Mouse (Mus musculus) embryonic facial prominence, embryonic 14.5 days (tissue): Measurements from ENCODE around the gene Spdya. TPM values are rescaled to one million over a fixed set of nuclear protein-coding genes. Genes with fewer than 3 reads are reported as not detected.

Experiments used
- ATAC-seq: fragments of 200-750 bp; cut with Nextera tagmentation; 2 replicates; pipeline ENCODE4 v1.8.0; 2017; ENCODE audit warnings: low read depth, moderate number of reproducible peaks, moderate TSS enrichment
- DNase-seq: peaks from one replicate; pipeline ENCODE4 v3.0.0-alpha.2; 2015; ENCODE audit warnings: low spot score
- H3K27ac ChIP-seq: fragments of 300-500 bp; sonication (generic); replicated peaks from 2 replicates; pipeline ENCODE4 v1.5.1; 2014; ENCODE audit warnings: low read depth, mild to moderate bottlenecking, low read length, moderate library complexity
- H3K27me3 ChIP-seq: fragments of 300-500 bp; sonication (generic); replicated peaks from 2 replicates; pipeline ENCODE4 v1.6.1; 2014; ENCODE audit warnings: low read length; ENCODE audit not compliant: control insufficient read depth, insufficient read depth
- H3K36me3 ChIP-seq: fragments of 300-500 bp; sonication (generic); 2 replicates; pipeline ENCODE4 v1.6.1; 2014; ENCODE audit warnings: low read length, mixed read lengths; ENCODE audit not compliant: control insufficient read depth, insufficient read depth
- H3K4me1 ChIP-seq: fragments of 300-500 bp; sonication (generic); 2 replicates; pipeline ENCODE4 v1.6.1; 2014; ENCODE audit warnings: antibody characterized with exemption, low read length; ENCODE audit not compliant: control insufficient read depth, insufficient read depth
- H3K4me2 ChIP-seq: fragments of 300-500 bp; sonication (generic); 2 replicates; pipeline ENCODE4 v1.6.1; 2014; ENCODE audit warnings: low read depth, mild to moderate bottlenecking, low read length, moderate library complexity, mixed read lengths
- H3K4me3 ChIP-seq: fragments of 300-500 bp; sonication (generic); 2 replicates; pipeline ENCODE4 v1.5.1; 2014; ENCODE audit warnings: low read depth, mild to moderate bottlenecking, low read length
- H3K9ac ChIP-seq: fragments of 300-500 bp; sonication (generic); 2 replicates; pipeline ENCODE4 v1.6.1; 2014; ENCODE audit warnings: low read depth, mild to moderate bottlenecking, low read length, moderate library complexity, mixed read lengths
- H3K9me3 ChIP-seq: fragments of 300-500 bp; sonication (generic); 2 replicates; pipeline ENCODE4 v1.6.1; 2016; ENCODE audit warnings: low read length; ENCODE audit not compliant: control insufficient read depth
- WGBS: fragments of 180-500 bp; shearing (Covaris S2); extraction: QIAGEN DNeasy Blood & Tissue Kit; methylation state at CpG from one replicate; pipeline ENCODE4 v1.1.7; 2014; 5-methylcytosine and 5-hydroxymethylcytosine counted together
- polyA plus RNA-seq: library from polyadenylated mRNA; unstranded; fragments of >200 nt; fragmentation: Nextera tagmentation; extraction: Ambion mirVana; gene quantifications from 2 replicates; pipeline ENCODE4 v1.2.1, GENCODE M21; 2014

Spdya gene
- polyA plus RNA-seq, 1 experiment from 2014 or later: 0.29 TPM

GRCm38 (mm10) chr17:71548586-71548985 is 3.3 kb upstream of the Spdya start:
- Histone ChIP-seq H3K9me3 (no peaks in the 10 kb centered on the region), H3K27ac (no peak overlapping the region), H3K4me1 (no peaks in the 10 kb centered on the region; the same call in 1 of the 2 replicates), H3K27me3 (peaks cover 18% of the 10 kb centered on the region), H3K9ac (no peak overlapping the region), H3K4me3 (no peak overlapping the region), H3K4me2 (no peak overlapping the region), H3K36me3 (no peaks in the 10 kb centered on the region)
- WGBS: 11% methylated on average over 1 of the region's 1 CpGs
- DNase-seq (peak; percentile 33), ATAC-seq (no peak)

- no peak for ATAC-seq
Measured at GRCm38 (mm10) chr17:71551350-71551749, 511 bp upstream of the Spdya start.

GRCm38 (mm10) chr17:71552901-71553300 is 1.0 kb downstream of the Spdya start:
- Histone ChIP-seq H3K4me3 (peak overlapping the region; percentile 73), H3K9ac (peak overlapping the region; percentile 76), H3K27me3 (peaks cover 21% of the 10 kb centered on the region), H3K27ac (no peak overlapping the region), H3K4me1 (no peaks in the 10 kb centered on the region; the same call in 1 of the 2 replicates), H3K4me2 (peak overlapping the region; percentile 99), H3K36me3 (no peaks in the 10 kb centered on the region), H3K9me3 (no peaks in the 10 kb centered on the region)
- DNase-seq (no peak), ATAC-seq (no peak)
- WGBS: 8% methylated on average over 11 of the region's 11 CpGs

More at GRCm38 (mm10) chr17:71551350-71551749, 511 bp upstream of the Spdya start:
- no peak overlapping the region for H3K27ac ChIP-seq
- no peaks in the 10 kb centered on the region for H3K9me3 ChIP-seq
- peak overlapping the region; percentile 73 for H3K4me3 ChIP-seq
- DNase-seq: no peak
- H3K36me3 ChIP-seq: no peaks in the 10 kb centered on the region
- 10% methylated on average over 4 of the region's 6 CpGs for WGBS
- no peaks in the 10 kb centered on the region; the same call in 1 of the 2 replicates for H3K4me1 ChIP-seq
- H3K27me3 ChIP-seq: peaks cover 21% of the 10 kb centered on the region
- peak overlapping the region; percentile 99 for H3K4me2 ChIP-seq
- H3K9ac ChIP-seq: peak overlapping the region; percentile 76

GRCm38 (mm10) chr17:71561631-71562030 is 9.8 kb downstream of the Spdya start:
- no peaks in the 10 kb centered on the region for H3K9me3 ChIP-seq
- H3K9ac ChIP-seq: no peak overlapping the region
- H3K4me3 ChIP-seq: no peak overlapping the region
- no peak overlapping the region for H3K4me2 ChIP-seq
- no peak overlapping the region for H3K27ac ChIP-seq
- no peaks in the 10 kb centered on the region for H3K36me3 ChIP-seq
- H3K4me1 ChIP-seq: no peaks in the 10 kb centered on the region
- no peaks in the 10 kb centered on the region; the same call in 1 of the 2 replicates for H3K27me3 ChIP-seq
- DNase-seq (peak; percentile 24), ATAC-seq (no peak)

GRCm38 (mm10) chr17:71579176-71579705 is 27.4 kb downstream of the Spdya start:
- Histone ChIP-seq H3K9ac (no peak overlapping the region), H3K9me3 (no peaks in the 10 kb centered on the region), H3K4me2 (no peak overlapping the region), H3K27ac (no peak overlapping the region), H3K4me1 (no peaks in the 10 kb centered on the region), H3K36me3 (no peaks in the 10 kb centered on the region), H3K27me3 (no peaks in the 10 kb centered on the region), H3K4me3 (no peak overlapping the region)
- WGBS: 90% methylated on average over 1 of the region's 1 CpGs
- ATAC-seq (no peak), DNase-seq (no peak)

- ATAC-seq: peak; percentile 74
- peak; percentile 58 for DNase-seq
- H3K4me1 ChIP-seq: peaks cover 10% of the 10 kb centered on the region; the same call in 1 of the 2 replicates
- no peaks in the 10 kb centered on the region; the same call in 1 of the 2 replicates for H3K27me3 ChIP-seq
- H3K4me3 ChIP-seq: peak overlapping the region; percentile 60
- H3K27ac ChIP-seq: peak overlapping the region; percentile 22; the same call in 1 of the 2 replicates
- under 1% methylated on average over 45 of the region's 48 CpGs for WGBS
- peak overlapping the region; percentile 70 for H3K9ac ChIP-seq
- H3K9me3 ChIP-seq: no peaks in the 10 kb centered on the region
- no peaks in the 10 kb centered on the region for H3K36me3 ChIP-seq
- peak overlapping the region; percentile 66 for H3K4me2 ChIP-seq
Measured at GRCm38 (mm10) chr17:71597881-71598658, 46.2 kb downstream of the Spdya start.

GRCm38 (mm10) chr17:71598659-71599554 is 47.0 kb downstream of the Spdya start:
- Histone ChIP-seq H3K4me3 (peak overlapping the region; percentile 60), H3K9me3 (no peaks in the 10 kb centered on the region), H3K4me1 (peaks cover 10% of the 10 kb centered on the region; the same call in 1 of the 2 replicates), H3K9ac (peak overlapping the region; percentile 70), H3K4me2 (peak overlapping the region; percentile 66), H3K27ac (peak overlapping the region; percentile 22; the same call in 1 of the 2 replicates), H3K27me3 (no peaks in the 10 kb centered on the region; the same call in 1 of the 2 replicates), H3K36me3 (no peaks in the 10 kb centered on the region)
- peak; percentile 97 for ATAC-seq
- peak; percentile 93 for DNase-seq
- WGBS: 4% methylated on average over 40 of the region's 42 CpGs

GRCm38 (mm10) chr17:71615638-71616318 is 63.9 kb downstream of the Spdya start, which contains the start of gene Wdr43:
TSS of gene Wdr43 (plus strand) at chr17:71615895.
- no peaks in the 10 kb centered on the region for H3K27me3 ChIP-seq
- 9% methylated on average over 29 of the region's 40 CpGs for WGBS
- 0 out of 2 replicates have a peak, but pooled peaks cover 9% of the 10 kb centered on the region for H3K36me3 ChIP-seq
- peak; percentile 100 for ATAC-seq
- peak within 1 kb of the TSS; percentile 83 for H3K4me2 ChIP-seq
- H3K4me1 ChIP-seq: peaks cover 14% of the 10 kb centered on the region
- peak within 1 kb of the TSS; percentile 100 for H3K4me3 ChIP-seq
- no peaks in the 10 kb centered on the region for H3K9me3 ChIP-seq
- DNase-seq: peak; percentile 99
- peak within 1 kb of the TSS; percentile 93 for H3K9ac ChIP-seq
- H3K27ac ChIP-seq: peak within 1 kb of the TSS; percentile 80
